Mouse (Mus musculus) retina, postnatal 7 days (tissue): ENCODE measurements at regions not wholly inside any gene's neighbourhood (a gene's known extent, or its start where the extent isn't known, plus 50 kb on each side); places are given as distances from the start of the nearest gene placed in this dataset.
"Not testable (repeated sequence)": the region's sequence is repeated elsewhere in the genome, so short reads cannot be mapped to it uniquely, and the experiment has no call there.

Experiments used
- DNase-seq: peaks from one replicate; pipeline ENCODE4 v3.0.0-alpha.2; 2012; ENCODE audit warnings: low read depth, low spot score

GRCm38 (mm10) chr17:50346451-50347192, 53.2 kb upstream of the Dazl start:
- DNase-seq = no peak

GRCm38 (mm10) chr17:50353818-50354217, 60.4 kb upstream of the Dazl start:
- not testable (repeated sequence) for DNase-seq

GRCm38 (mm10) chr17:50354357-50354756, 60.9 kb upstream of the Dazl start:
- DNase-seq = no peak

DNA sequence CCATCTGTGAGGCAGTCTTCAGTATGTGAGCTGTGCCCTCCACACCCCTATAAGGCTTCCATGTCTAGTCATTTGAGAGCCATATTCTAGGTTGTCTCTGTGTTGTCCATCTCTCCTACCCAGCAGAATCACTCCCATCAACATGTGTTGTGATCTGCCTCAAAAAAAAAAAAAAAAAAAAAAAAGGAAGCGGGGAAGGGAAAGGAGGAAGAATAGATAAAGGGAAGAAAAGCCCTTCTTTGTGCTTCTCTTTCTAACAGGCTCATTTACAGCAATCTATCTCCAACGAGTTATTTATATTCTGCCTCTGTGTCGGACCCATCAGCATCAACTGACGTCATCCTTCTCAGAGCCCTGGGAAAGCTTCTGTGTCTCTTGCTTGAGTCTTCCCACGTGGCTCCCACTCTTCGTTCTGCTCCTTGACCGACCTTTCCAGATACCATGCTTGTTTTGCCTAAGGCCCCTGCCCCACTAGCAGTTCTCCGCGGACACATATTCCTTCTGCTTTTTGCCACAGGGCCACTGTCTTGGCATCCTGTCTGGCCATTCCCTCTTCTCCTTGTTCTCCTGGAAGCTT, 68.3 kb upstream of the Dazl start:
- no peak for DNase-seq

GRCm38 (mm10) chr17:50365396-50365795, 72.0 kb upstream of the Dazl start:
- no peak for DNase-seq

DNA sequence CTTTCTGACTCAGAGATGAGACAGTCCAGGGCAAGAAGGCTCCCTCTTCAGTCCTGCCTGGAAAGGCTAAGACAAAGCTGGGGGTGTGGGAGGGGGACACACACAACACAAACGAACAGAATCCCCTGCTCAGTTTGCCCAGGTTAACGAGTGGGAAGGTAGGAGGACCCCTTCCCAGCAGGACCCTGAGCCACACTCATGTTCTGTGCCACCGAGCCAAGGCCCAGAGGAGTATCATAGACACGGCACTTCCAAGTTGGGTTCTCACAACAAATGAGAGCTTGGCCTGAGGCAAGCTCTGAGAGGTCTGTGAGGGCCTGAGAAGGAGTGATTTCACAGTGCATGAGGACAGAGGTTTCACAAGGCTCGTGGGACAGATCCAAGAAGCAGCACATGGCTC, 72.7 kb upstream of the Dazl start:
- DNase-seq = no peak

- no peak for DNase-seq
Measured at GRCm38 (mm10) chr17:50369216-50369875, 75.9 kb upstream of the Dazl start.

- DNase-seq = no peak
Measured at GRCm38 (mm10) chr17:50370484-50370883, 77.0 kb upstream of the Dazl start.

DNA sequence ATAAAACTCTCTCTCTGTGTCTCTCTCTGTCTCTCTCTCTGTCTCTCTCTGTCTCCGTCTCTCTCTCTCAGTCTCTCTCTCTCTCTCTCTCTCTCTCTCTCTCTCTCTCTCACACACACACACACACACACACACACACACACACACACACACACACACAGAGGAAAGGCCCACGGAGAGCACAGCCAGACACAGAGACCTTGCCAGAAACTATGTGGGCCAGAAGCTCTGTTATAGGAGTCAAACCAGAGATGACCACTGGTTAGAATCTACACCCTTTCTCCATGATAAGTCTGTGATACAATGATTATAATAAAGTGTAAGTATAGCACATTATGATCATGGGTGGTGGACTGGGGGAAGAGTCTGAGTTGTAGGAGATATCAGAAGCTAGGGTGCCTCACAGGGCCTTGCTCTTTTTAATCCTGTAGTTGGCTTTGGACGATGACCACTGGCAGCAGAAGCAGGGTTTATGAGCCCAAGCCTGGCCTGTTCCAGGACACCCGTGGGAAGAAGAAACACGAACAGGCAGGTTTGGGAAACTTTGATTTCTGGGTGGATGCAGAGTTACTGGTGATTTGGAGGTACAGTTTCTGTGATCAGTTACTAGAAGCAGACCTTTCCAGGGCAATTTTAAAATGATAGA, 80.2 kb upstream of the Dazl start:
- no peak for DNase-seq

DNA sequence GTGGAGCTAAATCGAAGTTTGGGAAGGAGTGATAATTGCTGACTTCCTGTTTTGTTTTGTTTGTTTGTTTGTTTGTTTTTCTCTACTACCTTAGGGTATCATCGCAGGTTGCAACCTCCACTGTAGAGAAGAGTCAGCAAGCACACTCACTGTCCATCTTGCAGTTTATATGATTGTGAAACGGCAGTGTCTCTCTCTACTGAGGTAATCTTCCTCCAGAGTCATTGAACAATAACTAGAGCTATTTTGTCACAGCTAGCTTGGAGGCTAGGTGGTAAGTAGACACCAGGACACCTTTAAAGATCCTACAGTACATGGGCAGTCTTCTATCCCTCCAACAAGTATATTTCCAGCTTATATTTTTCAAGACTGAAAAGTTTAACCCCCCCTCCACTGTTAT, 82.0 kb upstream of the Dazl start:
- DNase-seq = no peak

DNA sequence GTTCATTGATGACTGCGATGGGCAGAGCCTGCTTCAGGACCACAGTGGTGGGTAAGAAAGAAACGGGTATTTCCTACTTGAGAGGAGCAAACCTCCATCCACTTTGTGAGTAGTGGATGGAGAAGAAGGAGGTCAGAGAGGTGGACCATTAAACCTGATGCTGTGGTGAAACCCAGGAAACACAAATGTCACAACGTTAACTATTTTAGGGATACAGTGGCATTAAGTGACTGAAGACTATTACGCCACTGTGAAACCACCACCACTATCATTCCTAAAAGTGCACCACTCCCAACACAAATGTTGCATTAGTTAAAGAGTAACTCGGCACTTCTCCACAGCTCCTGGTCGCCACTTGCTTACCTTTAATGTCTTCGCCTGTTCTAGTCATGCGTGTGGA, 83.3 kb upstream of the Dazl start:
- DNase-seq = no peak

- DNase-seq = no peak
Measured at GRCm38 (mm10) chr17:50378141-50378727, 84.8 kb upstream of the Dazl start.

DNA sequence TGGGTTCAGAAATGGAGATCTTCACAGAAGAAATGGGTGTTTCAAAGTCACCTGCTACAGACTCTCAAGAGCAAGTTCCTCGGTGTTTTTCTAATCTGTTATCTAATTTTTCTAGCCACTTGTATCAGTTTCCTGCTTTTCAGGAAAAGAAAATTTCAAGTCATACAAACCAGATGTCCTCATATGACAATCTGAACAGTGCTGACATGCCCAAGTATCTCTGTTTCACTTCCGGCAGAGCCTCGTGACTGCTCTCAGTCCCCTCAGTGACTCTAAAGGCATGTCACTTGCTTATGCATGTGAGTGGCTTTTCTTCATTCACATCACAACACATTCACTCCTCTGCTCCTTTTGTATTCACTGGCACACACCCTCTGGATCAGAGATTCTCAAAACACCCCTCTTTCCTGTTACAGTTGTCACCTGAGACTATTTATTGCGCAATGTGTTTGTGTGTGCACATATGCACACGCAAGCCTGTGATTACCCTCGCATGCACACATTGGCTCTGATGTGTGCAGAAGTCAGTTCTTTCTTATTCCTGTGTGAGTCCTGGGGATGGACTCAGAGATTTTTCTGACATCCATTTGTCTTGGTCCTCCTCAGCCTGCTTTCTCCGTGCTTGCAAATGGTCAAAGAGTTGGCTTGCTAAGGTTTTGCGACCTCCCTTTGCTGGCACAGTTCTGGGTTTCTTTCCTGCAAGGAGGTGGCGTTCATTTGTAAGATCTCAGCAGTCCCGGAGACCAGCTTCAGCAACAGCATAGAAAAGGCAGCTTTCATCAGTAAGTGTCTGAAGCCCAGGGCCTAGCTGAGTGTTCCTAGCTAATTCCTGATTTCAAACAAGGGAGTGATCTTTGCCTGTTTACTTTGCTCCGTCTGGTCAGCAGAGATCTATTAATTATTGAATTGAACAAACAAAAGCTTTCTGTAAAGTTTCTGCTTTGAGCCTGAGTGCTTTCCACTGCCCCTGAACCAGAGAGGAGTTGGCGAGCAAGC, 95.6 kb upstream of the Dazl start:
- no peak for DNase-seq

DNA sequence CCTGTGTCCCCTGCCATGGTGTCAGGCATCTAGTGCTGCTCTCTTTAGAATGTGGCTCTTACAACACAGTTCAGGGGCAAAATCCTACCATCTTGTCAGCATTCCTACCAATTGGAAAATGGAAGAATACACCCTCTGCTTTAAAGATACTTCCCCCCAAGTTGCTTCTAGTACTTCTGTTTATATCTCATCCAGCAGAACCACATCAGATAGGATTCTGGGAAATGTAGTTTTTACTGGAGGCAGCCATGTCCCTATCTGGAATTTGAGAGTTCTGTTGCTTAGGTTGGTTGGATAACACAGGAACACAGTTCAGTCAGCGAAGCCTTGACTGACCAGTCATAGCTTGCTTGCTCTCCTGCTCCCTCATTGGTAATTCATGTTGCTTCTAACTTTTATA, 96.7 kb upstream of the Dazl start:
- DNase-seq = no peak

DNA sequence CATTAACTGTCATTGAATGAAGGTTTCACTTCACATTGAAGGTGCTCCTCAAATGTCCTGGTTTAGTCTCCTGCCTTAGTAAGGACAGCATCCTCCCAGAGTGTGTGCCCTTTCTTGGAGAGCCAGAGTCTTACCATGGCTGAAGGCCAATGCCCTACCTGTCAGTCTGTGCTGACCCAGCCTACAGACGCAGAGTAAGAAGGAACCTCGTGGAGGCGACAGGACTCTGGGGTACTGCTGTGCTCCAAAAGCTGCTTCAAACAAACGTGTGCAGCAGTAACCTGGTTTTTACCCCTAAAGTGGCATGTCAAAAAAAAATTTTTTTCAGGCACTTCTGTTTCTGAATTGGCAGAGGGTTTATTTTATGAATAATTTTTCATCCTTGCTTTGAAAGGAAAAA, 97.8 kb upstream of the Dazl start:
- no peak for DNase-seq

- DNase-seq = no peak
Measured at GRCm38 (mm10) chr17:50391996-50392395, 98.6 kb upstream of the Dazl start.

- no peak for DNase-seq
Measured at GRCm38 (mm10) chr17:50392428-50392827, 99.0 kb upstream of the Dazl start.

- DNase-seq = no peak
Measured at GRCm38 (mm10) chr17:50392966-50393365, 99.5 kb upstream of the Dazl start.

GRCm38 (mm10) chr17:50393698-50394097, 100.3 kb upstream of the Dazl start:
- no peak for DNase-seq

DNA sequence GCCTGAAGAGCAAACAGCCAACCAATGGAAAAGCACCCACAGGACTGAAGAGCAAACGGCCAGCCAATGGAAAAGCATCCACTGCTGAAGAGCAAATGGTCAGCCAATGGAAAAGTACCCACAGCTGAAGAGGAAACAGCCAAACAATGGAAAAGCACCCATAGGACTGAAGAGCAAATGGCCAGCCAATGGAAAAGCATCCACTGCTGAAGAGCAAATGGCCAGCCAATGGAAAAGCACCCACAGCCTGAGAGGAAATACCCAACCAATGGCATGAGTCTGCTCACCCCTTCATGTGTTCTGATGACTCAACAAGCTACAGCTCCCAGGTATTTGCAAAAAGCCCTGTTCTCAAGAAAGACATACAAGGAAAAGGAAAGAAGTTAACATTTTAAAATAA, 101.4 kb upstream of the Dazl start:
- DNase-seq = no peak

DNA sequence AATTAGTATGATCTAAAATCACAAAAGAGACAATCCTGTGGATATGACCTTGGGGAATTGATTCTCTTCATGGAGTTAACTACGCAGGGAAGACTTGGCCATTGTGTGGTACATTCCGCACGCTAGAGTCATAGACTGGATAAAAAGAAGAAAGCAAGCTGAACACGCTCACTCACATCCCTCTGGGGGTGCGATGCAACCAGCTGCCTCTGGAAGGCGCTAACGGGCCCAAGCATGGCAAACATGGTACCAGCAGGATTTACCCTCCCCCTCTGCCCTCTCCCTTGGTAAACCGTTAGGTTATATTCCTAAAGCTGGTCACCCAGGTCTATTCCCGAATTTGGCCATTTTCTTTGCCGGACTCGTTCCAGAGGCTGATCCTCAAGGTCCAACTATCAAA, 102.2 kb upstream of the Dazl start:
- DNase-seq = no peak
